Mouse (Mus musculus) right cerebral cortex, postnatal 36 days (tissue): ENCODE measurements at regions not wholly inside any gene's neighbourhood (a gene's known extent, or its start where the extent isn't known, plus 50 kb on each side); places are given as distances from the start of the nearest gene placed in this dataset.

Experiments used
- DNase-seq, 2 experiments: peaks; one replicate each; pipeline ENCODE4 v3.0.0; 2022; ENCODE audit warnings: low spot score in 2 of 2, mixed read lengths in 1 of 2

DNA sequence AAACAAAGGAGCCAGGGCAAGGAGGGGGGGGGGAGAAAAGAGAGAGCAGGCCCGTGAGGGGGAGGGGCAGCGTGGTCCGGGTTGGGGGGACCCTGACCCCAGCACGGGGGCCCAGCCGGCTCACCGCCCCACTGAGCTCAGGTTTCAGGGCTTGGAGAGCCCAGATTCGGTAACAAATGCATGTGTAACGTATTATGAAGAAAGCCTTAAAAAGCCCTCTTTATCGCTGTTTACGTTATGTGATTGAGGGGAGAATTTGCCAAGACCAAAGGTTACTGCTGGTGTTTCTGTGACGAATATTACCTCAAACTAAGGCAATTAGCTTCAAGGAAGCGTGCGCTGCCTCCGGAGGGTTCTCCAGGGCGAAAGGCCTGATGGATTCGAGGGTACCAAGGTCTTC is 54.2 kb downstream of the Barx1 start:
- DNase-seq: no peak

DNA sequence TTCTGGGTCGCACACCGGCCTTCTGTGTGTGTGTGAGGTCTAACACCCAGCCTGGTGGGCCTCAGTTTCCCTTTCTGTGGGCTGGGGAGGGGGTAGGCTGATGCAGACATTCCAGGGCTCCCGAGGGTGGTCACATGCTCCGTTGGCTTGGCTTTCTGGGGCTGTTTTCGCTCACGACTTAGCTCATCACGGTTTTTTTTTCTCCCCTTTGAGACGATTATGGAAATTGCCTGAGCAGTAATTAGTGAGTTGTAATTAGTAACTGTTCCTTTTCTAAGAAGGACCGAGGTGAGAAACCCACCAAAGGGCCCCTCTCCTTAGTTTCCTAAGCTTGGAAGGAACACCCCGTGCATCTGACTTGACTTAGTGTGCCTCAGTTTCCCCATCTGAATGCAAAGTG is 54.7 kb downstream of the Barx1 start:
- DNase-seq: no peak

GRCm38 (mm10) chr13:48723676-48724075 is 60.9 kb downstream of the Barx1 start:
- no peak for DNase-seq

GRCm38 (mm10) chr13:48726430-48726829 is 63.6 kb downstream of the Barx1 start:
- peak in 1 of 2 experiments; percentile 4 for DNase-seq

DNA sequence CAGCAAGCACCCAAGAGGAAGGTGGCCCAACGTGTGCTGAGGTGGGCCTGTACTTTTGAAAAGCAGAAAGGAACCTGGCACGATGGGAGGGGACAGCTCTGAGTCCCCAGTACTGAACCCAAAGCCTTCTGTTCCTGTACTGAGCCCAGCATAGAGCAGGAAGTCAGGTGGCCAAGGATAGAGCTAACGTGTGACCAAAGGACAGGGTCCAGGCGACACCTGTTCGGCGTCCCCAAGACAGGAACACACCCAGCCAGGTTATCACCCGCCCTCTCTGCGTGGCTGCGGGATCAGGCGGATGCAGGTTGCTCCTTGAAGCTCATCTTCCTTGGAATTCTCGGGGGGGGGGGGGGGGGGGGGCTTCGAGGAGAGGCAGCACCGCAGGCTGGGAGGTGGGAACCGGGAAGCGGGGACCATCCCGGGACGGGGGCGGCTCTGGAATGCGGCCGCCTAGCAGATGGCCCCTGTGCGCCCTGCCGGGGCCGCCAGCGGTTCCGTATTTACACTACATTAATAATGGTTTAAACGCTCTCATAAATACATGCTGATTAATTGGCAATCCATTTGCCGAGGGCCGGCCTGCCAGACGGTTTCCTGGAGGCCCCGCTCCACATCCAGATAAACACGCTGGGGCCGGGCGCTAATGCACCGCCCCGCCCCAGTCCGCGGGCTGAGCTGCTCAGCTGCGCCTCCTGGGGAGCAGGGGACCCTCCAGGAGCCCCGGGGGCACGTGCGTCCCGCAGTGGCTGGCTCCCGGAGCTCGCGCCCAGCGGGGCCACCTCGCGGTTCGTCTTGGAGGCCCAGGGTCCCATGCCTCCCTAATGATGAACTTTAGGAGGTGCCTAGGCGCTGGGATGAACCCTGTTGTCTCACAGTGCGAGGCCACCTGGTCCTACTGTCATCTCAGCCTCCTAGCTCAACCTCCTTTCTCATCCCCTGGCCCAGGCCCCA is 68.5 kb downstream of the Barx1 start:
- DNase-seq: no peak

DNA sequence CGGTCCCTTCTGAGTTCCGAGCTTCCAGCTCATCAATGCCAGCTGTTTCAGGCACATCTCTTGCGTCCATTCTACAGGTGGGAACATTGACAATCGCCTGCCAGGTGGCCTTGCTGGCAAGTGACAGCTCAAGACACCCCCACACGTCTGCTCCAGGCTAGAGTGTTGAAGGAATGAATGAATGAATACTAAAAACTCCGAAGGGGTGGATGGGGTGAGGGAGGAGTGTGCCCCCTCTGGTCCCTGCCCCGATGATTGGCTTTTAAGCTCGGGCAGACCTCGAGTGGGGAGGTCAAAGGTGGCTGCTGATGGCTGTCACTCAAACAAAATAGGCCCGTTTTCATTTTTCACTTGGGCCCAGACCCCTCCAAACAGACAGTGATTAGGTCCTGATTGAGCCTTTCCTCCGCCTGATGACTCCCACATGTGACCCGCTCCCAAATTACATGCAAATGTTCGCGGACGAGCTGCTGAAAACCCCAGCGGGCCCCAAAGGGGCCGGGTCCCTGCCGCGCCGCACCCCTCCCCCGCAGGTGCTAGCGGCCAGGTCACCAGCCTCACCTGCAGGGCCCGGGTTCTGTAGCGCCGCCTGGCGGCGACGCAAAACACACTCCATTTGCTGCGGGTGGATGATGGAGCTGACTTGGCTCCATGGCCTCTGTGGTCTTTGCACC is 69.5 kb downstream of the Barx1 start:
- DNase-seq: no peak

- DNase-seq: no peak
Measured at GRCm38 (mm10) chr13:48734985-48735384, 72.2 kb downstream of the Barx1 start.

- no peak for DNase-seq
Measured at GRCm38 (mm10) chr13:48745566-48745965, 82.8 kb downstream of the Barx1 start.

GRCm38 (mm10) chr13:48746301-48746700 is 83.5 kb downstream of the Barx1 start:
- no peak for DNase-seq
